Mouse (Mus musculus) fat pad, adult 2 months (tissue): ENCODE measurements around the gene Mmp9.

Experiments used
- DNase-seq: peaks from one replicate; pipeline ENCODE4 v3.0.0-alpha.2; 2011; ENCODE audit warnings: low read depth, low spot score; ENCODE audit errors: extremely low read depth

Gene Mmp9

DNA sequence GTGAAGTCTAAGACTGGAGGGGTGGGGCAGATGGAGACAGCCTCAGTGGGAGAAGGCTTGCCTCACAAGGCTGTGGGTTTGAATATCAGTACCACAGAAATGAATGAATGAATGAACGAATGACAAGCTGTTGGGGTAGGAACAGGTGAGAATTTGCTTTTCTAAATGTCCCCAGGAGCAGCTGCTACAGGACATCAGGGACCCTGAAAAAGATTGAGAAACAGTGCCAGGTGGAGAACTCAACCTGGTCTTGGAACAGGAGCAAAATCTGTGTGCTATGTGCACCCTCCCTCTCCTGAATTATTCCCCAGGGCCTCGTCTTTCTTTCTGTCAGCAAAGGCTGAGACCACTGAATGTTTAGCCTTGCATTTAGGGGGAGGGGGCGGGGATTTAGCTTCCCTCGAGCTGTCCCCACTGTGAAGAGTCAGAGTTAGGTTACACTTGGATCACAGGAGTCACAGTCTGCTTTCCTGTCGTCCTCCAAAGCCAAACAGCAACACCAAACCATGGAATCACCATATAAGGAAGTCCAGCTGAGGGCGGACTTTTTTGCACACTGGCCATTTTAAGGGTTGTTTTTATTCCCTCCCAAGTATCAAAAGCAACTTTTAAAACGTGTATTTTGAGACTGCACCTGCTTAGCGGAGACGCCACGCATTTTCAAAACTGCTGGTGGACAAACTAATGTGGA lies at the start of gene Mmp9:
TSS of gene Mmp9 (plus strand) at position 641 of the 691 bp plus-strand sequence.
- no peak for DNase-seq

DNA sequence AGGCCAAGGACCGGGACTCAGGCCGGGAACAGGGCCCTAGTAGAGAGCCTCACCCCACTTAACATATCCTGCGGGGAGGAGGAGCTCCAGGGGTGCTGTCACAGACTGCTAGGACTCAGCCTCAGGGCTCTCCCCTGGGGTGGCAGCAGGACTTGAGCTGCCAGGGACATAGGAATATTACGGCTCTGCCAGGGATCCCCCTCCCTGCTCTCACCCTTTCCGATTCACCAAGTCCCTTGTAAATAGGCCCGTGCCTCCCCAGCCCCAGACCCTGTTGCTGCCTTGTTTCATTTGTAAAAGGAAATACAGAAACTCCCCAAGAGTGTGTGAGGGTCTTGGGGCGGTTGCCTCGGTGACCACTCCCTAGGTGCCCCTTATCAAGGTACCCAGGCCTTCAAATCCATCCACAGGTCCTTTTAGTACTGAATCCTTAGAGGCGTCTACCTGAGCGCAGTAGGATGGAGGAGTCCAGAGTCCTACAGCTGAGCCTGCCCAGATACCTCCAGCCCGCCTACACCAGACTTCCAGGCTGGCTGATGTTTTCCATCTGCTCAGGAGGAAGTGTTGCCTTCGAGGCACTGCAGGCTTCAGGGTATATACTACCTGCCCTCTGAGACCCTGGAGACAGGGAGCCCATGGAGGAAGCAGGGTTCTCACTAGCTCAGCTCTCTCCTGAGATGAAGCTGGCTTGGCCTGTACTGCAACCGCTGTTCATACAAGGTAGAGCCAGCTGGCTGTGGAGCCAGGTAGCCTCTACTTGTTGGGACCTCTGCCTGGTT lies 49.3 kb upstream of the Mmp9 start:
- DNase-seq, result no peak

DNA sequence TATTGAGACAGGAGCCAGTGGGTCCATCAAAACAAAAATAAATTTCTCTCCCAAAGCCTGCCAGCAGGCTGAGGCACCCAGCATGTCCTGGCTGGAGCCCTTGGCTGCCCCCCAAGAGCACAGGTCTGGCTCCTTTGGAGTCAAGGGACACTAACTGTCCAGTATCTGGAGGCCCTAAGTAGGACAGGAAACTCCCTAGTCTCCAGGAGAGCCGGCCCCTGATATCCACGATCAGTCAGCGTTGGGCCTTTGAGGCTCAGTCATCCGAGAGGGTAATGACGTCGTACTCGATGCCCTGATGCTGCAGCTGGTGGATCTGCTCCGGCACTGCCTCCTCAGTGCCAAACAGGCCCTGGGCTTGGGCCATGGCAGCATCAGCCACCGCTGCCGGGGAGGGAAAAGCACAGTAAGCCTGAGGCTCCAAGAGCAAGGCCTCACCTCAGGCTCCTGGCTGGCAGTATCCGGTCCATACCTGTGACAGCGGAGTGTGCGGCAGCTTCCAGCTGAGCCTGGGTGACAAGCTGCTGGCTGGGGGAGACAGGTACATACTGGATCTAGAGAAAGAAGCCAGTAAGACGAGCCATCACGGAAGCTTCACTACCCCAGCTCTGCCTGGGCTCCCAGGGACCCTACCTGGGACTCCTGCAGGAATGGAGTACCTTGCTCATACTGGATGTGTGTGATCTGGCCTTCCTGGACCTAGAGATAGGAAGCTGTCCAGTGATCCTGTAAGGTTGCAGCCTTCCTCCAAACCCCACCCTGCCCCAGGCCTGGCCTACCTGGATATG lies 48.5 kb upstream of the Mmp9 start:
- no peak for DNase-seq

DNA sequence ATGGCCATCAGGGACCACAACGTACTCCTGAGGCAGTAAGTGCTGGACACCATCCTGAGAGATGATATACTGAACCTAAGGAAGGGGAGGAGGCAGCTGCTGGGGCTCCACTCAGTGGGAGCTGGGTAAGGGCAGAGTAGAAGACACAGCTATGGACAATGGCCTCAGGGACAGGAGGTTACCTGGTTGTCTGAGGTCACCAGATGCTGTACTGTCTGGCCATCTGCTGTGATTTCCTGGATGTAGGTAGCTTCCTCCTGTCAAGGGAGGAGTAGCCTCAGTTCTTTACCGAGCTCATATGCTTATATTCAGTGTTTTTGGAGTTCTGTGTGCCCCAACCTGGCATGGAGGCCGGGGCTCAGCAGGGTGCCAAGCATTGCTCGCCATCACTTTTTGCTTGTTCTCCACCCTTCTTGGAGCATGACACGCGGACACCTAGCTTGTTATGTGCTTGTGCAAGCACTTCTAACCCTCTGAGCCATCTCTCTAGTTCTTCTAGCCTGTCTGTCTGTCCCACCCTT lies 47.8 kb upstream of the Mmp9 start:
- no peak for DNase-seq

DNA sequence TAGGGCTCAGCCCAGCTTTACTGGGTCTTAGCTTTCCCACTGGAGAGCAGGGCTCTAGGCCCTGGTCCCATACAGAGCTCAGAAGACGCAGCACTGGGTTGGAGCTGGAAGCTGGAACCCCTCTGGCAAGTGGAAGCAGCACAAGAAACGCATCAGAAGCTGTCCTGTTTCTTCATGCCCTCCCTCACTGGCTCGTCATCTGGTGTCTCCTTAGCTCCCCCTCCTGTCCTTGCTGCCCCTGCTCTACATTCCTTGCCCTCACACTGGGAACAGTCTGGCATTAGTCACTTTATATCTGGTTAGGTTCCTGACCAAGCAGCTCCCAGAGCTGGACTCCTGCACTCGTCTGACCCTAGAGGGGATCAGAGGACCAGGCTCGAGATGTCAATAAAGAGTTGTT lies 46.5 kb upstream of the Mmp9 start:
- no peak for DNase-seq

DNA sequence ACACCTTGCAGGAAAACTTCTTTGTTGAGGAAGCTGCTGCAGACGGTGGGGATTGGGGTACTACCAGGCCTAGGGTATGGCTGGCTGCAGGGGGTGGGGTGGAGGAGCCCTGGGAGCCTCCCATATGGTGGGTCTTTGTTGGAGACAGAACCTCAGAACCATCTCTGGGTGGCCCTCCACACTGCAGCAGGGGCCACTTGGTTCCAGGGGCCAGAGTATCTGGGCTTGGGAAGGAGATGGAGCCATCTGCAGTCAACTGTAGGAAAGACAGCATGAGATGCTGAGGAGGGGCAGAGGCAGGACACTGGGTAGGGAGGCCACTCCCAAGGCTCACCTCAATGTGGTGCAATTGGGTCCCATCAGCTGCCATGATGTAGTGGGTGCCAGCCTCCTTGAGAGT lies 45.9 kb upstream of the Mmp9 start:
- DNase-seq, result no peak

DNA sequence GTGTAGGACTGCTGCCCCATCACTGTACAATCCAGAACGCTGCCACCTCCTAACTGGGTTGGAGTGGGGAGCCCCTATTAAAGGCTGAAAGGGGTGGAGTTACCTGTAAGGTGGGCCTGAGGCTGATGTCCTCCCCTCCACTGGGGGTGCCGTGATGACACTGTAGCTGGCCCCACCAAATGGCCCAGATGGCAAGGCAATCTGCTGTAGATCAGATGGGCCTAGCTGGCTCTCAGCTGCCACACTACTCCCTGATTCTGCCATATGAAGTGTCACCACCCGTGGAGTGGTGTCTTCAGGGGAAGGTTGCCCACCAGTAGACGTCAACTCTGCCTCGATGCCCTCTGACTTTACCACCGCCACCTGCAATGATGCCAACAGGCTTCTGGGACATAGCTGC lies 44.7 kb upstream of the Mmp9 start:
- DNase-seq, result no peak

DNA sequence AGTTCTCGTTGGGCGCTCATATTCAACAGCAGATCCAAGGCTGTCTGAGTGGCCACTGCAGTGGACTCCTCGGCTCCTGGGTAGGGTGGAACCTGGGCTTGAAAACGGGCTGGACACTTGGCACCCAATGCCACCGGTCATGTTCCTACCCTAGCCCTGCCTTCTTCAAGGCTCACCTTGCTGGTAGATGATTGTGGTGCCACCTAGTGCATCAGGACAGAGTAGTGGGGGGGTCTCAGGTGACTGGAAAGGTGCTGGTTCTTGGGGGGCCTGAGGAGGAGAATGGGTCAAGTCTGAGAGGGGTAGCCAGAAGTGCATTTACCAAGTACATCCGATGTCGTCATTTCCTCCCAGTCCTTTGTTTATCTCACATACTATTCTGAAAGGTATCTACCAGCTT lies 42.6 kb upstream of the Mmp9 start:
- no peak for DNase-seq

DNA sequence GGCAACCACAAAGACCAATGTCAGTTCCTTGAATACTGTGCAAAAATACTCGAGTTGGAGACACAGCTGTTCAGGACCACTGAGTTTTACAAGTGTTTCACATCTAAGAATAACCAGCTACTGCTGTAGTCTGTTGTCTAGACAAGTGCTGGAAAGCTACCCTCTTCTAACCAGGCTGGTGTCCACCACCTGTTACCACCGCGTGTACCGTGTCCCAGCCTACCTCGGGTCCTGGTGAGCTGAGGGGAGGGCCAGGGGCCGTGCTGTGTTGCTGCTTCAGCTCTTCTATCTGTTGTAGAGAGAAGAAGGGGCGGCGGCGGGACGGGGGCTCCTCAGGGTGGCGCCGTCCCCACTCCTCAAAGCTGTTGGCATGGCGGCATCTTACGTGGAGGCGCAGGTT lies 41.5 kb upstream of the Mmp9 start:
- DNase-seq, result no peak

DNA sequence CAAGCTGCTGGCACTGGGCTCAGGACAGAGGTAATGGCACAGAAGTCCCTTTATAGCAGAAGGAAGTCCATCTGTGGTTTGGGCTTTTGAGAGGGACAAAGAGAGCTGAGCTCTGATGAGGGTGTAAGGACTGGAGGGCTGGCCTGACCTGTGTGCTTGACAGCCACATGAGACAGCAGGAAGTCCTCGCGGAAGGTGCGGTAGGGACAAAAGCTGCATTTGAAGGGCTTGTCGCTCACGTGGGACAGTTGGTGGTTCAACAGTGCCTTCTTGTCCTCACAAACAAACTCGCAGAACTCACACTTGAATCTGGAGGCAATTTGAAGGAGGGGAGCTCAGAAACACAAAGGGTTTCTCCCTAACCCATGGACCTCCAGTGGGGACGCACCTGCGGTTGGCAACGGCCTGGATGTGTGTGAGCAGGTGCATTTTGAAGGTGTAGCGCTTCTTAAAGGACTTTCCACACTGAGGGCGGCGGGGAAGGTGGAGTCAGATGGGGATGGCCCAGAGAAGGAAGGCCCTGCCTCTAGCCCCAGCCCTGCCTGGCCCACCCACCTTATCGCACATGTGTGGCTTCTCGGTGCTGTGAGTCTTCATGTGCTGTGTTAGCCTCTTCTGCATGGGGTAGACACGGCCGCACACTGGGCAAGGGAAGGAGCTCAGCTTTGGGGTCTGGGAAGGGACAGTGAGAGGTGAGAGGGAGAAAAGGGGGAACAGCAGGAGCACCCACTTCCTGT lies 40.7 kb upstream of the Mmp9 start:
- no peak for DNase-seq

DNA sequence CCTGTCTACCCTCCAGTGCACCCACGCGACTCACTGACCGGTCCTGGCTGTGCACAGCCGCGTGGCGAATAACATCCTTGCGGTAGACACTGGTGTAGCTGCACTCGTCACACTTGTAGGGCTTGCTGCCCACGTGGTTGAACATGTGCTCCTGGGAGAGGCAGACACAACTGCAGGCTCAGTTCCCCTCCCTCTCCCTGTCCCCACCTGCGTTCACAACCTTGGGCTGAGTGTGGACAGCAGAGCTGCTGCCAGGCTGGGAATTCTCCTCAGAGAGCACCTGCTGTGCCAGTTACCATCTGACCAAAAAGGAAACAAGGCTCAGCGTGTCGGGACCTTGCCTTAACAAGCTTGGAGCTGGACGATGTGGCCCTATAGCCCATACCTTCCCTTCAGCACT lies 39.2 kb upstream of the Mmp9 start:
- DNase-seq, result no peak

DNA sequence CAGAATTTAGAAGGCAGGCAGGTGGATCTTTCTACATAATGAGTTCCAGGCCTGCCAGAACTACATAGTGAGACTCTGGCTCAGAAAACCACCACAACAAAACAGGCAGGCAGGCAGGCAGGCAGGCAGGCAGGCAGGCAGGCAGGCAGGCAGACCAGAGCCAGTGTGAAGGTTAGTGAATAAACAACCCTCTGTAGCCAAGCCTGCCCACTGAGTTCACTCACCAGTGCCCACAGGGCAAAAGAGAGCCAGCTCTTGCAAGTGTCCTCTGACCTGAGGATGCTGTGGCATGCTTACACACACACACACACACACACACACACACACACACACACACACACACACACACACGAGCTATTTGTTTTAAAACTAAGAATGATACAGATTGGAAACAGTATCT lies 37.1 kb upstream of the Mmp9 start:
- DNase-seq, result no peak

DNA sequence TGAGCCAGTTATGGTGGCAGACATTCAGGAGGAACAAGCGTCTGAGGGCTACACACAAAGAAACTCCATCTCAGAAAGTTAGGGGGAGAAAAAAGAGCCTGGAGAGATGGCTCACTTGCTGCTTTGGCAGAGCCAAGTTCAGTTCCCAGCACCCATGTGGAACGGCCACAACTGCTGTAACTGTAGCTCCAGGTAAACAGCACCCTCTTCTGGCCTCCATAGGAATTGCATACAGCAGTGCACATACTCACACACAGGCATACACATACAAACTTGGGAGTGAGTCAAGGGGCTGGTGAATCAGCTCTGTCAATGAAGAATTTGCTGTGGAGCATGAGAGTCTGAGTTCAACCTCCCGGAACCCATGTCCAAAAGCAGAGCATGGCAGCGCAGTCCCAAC lies 34.5 kb upstream of the Mmp9 start:
- DNase-seq, result no peak

DNA sequence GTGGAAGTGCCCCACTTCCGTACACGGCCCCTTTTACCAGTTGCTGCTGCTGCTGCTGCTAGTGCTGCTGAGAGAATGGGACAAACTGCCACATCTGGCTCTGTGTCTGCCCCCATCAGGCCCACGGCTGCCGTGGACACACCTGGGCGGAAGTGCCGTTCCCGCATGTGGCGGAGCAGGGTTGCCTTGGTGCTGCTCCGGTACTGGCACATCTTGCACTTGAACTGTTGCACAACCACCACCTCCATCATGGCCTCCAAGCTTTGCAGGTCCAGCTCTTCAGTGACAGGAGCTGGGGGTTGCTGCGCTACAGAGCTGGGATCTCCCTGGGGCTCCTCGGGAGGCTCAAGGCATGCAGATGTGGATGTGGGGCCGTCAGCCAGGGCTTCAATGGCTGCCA lies 33.1 kb upstream of the Mmp9 start:
- no peak for DNase-seq

DNA sequence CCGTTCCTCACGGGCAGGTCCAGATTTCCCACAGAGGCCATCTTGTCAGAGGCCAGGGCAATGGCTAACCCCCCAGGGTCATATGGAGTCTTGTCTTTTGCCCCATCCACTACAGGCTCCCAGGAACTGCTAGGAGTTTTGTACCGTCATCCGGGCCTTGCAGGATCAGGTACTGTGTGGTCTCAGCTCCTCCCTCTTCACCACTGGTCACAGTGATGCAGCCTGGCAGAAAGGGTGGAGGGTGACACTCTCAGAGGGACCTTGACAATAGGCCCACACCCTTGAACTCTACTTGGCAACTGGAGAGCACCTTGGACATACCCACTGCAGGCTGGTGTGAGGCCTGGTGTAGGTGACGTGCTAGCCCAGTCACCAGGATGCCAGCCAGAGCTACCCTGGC lies 32.6 kb upstream of the Mmp9 start:
- DNase-seq, result no peak

DNA sequence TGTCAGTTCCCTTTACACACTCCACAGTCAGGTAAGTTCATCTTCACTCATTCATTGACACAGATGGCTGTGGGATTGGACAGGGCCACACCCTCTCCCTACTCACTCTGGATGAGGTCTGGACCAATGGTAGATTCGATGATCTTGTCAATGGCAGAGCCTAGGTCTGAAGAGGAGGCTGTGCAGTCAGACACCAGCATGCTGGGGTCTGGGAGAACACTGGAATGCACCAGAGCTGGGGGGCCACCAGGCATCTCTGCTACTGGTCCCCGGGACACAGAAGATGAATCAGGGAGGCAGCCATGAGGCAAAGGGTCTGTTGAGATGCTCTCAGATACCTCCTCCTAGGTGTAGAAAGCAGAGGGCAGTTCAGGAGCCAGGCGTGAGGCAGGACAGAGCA lies 31.5 kb upstream of the Mmp9 start:
- DNase-seq, result no peak

DNA sequence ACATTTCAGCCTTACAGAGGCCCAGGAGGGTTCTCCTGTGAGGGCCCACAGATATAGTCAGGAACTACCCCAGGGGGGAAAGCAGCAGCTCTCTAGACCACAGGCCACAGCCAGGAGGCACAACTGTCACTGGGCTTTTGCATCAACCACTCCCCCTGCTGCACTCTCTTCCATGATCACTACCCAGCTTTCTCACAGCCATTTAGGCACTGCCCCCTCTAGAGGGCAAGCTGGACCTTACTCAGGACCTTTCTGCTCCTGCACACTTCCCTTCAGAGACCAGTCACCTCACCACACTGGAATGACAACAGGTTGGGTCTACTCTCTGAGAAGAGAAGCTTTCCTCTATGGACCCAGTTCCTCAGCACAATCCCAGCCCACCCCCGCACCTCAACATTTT lies 31.0 kb upstream of the Mmp9 start:
- no peak for DNase-seq

DNA sequence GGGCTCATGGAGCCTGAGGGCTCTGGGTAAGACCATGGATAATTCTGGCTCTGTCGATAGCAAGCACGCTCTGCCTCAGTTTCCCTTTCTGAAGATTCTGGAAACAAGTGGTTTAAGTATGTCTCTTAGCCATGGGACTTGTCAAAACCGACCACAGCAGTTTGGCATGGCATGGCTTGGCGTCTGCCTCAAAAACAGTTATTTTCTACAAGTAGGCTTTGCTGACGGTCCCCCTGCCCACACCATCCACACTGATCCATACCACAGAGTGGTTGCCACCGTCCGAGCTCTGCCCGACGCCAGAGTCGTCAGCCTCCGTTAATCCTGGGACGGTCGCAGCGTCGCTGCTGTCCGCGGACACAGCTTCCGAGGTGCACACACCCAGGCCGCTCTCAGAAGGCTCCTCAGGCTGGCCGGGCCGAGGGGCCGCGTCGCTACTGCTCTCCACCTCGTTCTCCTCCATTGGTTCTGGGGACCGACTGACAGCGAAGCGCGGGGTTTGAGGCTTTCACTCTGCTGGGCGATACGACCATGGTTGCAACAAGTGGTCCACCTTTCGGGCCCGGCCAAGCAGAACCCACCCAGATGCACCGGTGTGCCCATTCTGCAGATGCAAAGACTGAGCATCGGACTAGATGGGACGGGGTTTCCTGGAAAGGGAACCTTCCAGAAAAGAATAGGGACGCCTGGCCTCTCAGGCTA lies 30.1 kb upstream of the Mmp9 start:
- no peak for DNase-seq

DNA sequence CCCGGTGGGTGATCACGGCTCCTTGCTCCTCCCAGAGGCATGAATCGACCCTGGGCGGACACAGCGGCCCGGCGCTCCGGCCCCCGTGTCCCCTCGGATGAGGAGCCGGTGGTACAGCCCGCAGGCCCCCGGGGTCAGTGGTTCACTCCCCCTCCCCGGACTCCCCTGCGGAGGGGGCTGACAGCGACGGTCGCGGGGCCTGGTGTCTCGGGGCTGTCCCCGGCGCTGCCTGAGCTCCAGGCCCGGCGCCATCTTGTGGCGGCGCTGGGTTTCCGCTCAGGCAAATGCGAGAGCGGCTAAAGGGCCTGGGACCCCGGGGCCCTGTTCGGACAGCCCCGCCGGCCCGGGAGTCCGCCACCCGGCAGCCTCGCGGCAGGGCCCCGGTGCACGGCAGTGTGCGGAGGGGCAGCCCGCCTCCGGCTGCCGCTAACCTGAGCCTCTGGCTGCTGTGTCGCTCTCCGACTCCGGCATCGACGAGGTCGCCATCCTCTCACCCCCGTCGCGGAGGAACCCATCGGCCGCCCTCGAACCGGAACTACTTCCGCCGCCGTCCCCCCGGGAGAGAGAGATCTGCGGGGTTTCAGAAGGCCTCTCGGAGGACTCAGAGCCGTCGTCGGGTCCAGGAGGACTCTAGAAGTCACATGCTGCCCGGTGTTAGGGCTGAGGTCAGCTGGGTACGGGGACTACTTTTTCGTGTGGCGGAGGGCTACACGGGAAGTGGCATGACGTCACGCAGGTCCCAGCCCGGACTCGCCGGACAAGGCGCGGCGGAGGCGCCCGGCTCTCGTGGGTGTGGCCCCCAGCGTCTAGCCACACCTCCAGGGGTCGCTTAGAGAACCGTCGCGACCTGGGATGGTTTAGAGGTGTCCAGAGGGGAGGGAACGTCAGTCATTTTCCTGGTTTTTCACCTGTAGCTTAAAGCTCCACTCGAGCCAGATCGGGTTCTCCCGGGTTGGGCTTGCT lies 29.2 kb upstream of the Mmp9 start, which contains the start of gene Zfp335:
TSS of gene Zfp335 (minus strand) at position 672 of the 963 bp plus-strand sequence.
- DNase-seq, result no peak
